Mouse (Mus musculus): ENCODE results near the gene Cux2.

DNA sequence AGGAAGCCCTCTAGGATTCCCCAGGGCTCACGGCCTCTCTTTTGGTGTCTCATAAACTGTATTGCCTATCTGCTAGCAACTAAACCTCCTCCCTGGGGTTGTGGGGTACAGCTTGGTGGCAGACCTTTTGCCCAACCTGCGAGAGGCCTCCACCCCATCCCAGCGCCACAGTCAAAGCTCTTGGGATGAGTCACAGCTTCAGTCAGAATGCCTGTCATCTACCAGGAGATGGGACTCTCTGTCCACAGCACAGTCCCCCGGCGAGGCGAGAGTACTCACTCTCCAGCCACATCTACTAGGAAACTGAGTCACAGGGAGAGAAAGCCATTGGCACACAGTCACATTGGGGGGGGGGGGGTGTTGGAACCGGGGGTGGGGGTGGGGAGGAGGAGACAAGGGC, 51.6 kb downstream of the Cux2 start:
- no peak for TF ChIP-seq GATA1 (IDR thresholded peaks at IDR 0.05; ENCODE audit: borderline replicate concordance, low read length)
- TF ChIP-seq FLI1 (IDR thresholded peaks at IDR 0.05; ENCODE audit: low read length): no peak
